Mouse (Mus musculus) adrenal gland, postnatal 36 days (tissue): ENCODE measurements around the gene Prr5l. TPM values are rescaled to one million over a fixed set of nuclear protein-coding genes. Genes with fewer than 3 reads are reported as not detected.
A peak's percentile ranks its signal among the peaks of the same experiment; 100 is the strongest.

Source experiments
- DNase-seq, 2 experiments: peaks; one replicate each; pipeline ENCODE4 v3.0.0; 2021; ENCODE audit warnings: mixed read lengths in 1 of 2
- total RNA-seq, 2 experiments: library from RNA; stranded (reverse); gene quantifications; 2 replicates each; pipeline ENCODE4 v1.2.3; 2021

Gene Prr5l
- total RNA-seq, 2 experiments from 2014 or later: 4.5 to 5.2 TPM

- peak; percentile 11 to 24 for DNase-seq
Observed at GRCm38 (mm10) chr2:101722370-101723332, 160.2 kb downstream of the Prr5l start.

DNA sequence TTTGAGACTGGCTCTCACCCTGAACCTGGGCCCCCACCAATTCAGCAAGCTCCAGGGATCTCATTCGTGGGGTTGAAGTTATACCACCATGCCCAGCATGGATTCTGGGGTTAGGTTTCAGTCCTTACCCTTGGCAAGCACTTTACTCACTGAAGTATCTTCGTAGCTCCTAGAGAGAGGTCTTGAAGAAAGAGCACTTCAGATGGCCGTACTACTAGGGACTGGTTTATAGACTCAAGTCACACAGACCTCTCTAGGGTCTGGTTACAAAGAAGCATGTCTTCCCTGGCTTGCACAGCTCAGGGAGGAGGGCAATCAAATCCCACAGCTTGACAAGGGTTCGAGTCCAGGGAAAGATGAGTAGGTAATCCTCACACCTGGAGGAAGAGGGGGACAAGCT, 161.0 kb downstream of the Prr5l start:
- no peak for DNase-seq

GRCm38 (mm10) chr2:101717162-101717561, 165.7 kb downstream of the Prr5l start:
- no peak for DNase-seq

- DNase-seq: peak; percentile 28 to 63
Observed at GRCm38 (mm10) chr2:101715650-101716323, 167.0 kb downstream of the Prr5l start.

GRCm38 (mm10) chr2:101711608-101712007, 171.2 kb downstream of the Prr5l start:
- no peak for DNase-seq

DNA sequence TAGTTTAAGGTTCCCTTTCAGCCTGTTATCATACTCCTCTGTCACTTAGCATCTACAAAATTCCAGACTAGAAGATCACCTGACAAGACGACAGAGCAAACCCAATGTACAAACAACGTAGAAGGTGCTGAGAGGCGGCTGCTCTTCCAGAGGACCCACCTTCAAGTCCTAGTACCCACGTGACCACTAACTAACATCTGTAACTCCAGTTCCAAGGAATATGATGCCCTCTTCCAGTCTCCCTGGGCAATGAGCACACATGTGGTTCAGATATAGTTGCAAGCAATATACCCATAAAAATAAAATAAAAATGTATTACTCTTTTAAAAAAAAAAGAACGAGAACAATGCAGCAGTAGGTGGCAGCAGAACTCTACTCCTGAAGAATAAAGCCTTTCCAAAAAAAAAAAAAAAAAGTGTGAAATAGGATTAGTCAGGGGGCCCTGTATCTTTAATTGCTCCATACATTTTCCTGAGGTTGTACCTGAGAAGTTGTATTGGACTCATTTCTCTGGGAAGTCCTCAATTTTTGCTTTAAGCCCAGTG, 176.8 kb downstream of the Prr5l start:
- DNase-seq: no peak

DNA sequence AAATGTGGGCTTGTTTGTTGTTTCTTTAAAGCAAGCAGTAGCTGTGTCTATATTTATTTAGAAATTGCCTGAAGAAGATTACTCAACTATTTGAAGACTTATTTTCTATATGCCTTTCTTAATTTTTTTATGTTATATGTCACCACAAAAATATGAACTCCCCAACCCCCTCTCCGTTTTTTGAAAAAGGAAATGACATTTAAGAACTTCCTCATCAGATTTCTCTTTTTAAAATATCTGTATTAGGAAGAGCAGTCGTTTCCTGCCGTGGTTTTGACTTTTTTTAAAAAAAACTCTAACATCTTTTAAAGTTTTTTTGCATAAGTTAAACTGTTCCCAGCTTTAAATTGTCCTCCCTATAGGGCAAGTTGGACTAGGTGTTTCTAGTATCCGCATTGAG, 183.5 kb downstream of the Prr5l start:
- DNase-seq: no peak

GRCm38 (mm10) chr2:101695584-101695983, 187.2 kb downstream of the Prr5l start:
- DNase-seq: no peak

- DNase-seq: peak in 1 of 2 experiments; percentile 23
Observed at GRCm38 (mm10) chr2:101693577-101694215, 189.1 kb downstream of the Prr5l start.

DNA sequence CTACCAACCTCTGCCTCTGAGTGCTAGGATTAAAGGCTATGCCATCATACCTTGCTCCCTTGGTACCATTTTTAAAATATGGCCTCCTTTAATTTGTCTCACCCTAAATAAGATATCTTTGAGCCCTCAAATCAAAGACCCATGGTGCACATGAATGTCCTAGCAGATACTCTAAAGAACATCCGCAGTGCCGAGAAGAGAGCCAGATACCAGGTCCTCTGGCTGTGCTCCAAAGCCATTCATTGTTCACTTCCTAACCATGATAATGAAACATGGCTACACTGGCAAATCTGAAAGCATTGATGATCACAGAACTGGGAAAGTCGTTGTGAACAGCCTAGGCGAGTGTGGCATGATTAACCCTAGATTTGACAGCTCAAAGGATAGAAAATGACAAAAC, 189.8 kb downstream of the Prr5l start:
- DNase-seq: no peak

GRCm38 (mm10) chr2:101690252-101690827, 192.5 kb downstream of the Prr5l start:
- DNase-seq: no peak

GRCm38 (mm10) chr2:101688011-101688410, 194.8 kb downstream of the Prr5l start:
- DNase-seq: no peak

DNA sequence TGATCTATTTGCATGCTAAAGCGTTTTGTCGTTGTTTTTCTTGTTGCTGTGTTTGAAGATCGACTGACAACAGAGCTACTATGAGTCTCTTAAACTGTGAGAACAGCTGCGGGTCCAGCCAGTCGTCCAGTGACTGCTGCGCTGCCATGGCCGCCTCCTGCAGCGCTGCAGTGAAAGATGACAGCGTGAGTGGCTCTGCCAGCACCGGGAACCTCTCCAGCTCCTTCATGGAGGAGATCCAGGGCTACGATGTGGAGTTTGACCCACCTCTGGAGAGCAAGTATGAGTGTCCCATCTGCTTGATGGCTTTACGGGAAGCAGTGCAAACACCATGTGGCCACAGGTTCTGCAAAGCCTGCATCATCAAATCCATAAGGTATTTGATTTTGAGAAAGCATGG, 198.4 kb downstream of the Prr5l start:
- peak in 1 of 2 experiments; percentile 16 for DNase-seq

DNA sequence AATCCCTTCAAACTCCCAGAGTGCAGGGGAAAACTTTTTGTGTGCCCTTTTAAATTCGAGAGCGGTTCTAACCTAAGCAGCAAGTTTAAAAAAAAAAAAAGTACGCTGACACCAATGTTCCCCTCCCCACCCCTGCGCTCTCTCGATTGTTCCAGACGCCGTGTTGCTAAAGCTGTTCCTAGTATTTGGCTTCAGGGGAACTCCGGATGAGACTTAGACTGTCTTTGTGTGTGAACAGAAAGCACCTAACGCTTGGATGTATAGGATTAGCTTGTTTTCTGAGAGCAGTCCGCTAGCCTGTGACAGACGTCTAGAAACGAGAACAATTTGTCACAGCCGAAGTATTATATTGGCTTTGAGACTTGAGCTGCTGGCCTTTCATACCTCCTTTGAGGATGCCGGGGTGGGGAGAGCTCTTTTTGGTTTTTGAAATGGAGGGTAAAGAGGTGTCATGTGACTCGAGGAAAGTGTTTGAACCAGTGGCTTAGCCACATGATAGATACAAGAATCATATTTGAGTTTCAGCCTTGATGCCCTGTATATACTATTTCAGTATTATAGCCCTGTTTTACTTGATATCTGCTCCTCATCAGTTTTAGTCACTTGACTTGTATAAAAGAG, 203.6 kb downstream of the Prr5l start:
- peak in 1 of 2 experiments; percentile 35 for DNase-seq

DNA sequence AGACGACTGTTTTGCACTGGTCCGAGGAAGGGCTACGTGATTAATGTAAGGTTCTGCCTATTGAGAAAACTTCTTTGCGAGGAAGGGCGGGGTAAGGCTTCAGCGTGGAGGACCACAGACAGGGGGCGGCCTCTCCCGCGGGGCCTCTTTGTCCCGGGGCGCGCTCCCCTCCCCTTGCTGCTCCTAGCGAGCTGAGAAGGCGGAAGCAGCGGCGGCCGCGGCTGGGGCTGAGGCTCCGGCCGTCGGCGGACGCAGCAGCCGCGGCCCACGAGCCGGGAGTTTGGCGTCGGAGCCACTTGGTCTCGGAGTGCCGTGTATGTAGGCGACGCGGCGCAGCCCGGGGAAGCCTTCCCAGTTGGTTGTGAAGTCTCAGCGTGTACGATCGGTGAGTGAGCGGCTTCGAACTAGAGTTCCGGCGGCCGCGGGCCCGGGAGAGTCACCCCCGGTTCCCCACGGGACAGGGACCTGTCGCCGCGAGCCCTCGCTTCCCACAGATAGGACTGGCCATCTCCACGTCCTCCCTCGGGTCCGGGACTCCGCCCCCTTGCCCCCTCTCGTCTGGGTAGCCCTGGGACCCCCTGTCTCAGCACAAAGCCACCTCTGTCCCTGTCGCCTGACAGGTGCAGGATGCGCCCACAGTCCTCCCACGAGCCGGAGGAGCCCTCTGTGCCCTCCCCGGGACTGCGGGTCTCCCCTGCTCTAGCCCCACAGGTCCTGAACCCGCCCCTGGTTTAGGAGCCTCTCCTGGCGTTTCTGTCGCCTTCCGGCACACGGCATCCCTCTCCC, 204.4 kb downstream of the Prr5l start, which contains the start of gene Traf6:
Traf6 (plus strand) TSS at position 194 of the 786 bp plus-strand sequence.
- DNase-seq: peak; percentile 93 to 96

GRCm38 (mm10) chr2:101673547-101673946, 209.3 kb downstream of the Prr5l start:
- DNase-seq: no peak

DNA sequence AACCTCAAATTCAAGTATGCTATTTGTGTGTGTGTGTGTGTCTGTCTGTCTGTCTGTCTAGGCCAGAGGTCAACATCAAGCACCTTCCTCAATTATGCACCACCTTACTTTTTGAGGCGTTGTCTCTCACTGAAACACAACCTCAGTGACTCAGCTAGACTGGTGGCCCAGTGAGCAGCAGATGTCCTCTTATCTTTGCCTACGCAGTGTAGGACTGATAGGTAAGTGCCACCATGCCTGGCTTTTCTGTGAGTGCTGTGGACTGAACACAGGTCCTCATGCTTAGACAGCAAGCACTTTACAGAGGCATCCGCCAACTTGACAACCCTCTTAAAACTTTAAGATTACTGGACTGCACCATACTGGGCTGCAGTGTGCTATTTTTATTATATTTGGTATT, 214.1 kb downstream of the Prr5l start:
- no peak for DNase-seq

DNA sequence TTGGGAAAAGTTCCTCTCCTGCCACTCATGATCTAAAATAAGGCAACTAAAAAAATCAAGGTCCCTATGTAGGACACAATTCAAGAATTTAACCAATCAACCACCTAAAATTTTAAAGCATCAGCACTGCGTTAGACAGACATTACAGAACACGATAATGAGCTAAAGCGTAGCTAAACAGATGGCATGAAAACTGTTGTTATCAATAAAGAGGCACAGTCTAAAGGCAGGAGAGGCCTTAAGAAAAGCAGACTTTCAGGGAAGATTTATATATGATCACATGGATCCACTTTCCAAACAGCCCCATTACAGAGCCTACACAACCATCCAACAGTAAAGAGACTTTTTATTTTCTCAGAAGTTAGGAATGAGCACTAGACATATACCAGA, 217.1 kb downstream of the Prr5l start:
- no peak for DNase-seq

DNA sequence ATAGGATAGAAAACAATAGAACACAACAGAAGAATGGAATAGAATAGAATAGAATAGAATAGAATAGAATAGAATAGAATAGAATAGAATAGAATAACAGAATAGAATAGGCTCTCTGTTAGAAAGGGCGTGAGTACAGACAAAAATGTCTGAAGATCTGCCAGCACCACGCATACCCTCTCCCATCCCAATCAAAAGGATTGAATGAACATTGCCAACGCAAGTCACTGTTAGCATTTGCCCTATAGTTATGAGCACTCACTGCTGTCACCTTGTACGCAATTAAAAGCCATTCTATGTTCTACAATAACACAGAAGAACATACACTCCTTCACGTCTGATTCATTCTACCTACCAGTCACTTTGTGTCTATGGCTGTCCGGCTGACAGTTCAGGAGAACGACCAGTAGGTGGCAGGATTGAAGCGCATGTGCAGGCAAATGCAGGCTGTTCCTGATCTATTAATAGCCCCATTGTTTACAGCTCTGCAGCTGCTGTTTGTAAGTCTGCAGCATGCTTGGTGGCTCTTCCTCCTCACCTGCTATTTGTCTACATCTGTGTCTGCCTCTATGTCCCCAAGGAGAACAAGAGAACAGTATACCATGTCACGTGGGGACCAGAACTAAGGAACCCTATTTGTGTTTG, 217.6 kb downstream of the Prr5l start:
- DNase-seq: peak; percentile 74 to 79
